Mouse (Mus musculus): ENCODE measurements around the gene Errfi1. TPM values are rescaled to one million over a fixed set of nuclear protein-coding genes. Genes with fewer than 3 reads are reported as not detected.
"Not testable (repeated sequence)": the region's sequence is repeated elsewhere in the genome, so short reads cannot be mapped to it uniquely, and the experiment has no call there.

Errfi1 gene
- polyA plus RNA-seq, 3 experiments from 2014 or later: 3.2 to 4.5 (median 3.6) TPM

DNA sequence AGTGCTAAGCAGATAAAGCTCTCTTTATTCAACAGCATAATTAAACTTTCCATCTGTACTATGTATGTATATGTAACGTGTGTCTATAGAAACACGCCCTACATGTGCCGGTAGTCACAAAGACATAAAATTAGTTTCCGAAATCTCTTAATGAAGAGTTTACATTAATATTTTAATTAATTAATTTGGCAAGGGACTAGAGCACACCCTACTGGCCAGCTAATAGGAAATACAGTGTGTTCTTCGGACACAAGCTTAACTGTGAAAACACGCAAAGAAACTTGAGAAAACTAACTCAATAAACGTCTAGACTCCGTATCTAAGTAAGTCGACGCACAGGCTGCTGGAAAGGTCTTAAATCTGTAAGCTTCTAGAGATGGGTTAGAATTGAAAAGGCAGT lies 3.8 kb upstream of the Errfi1 start:
- ATAC-seq: no peak

DNA sequence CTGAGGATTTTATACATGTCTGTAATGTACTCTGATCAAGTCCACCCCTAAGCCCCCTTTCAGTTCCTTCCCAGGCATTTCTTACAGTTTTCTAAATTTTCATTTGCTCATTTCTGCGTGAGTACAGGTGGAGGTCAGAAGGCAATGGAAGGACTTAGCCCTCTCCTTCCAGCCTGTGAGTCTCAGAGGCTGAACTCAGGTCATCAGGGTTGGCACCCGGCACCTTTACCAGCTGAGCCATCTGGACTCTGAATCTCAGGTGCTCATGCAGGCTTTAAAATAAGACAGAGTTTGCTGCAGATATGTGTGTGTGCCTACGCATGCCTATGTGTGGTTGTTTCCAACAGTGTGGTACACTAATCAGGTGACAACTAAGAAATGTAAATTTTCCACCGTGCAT lies 2.8 kb upstream of the Errfi1 start:
- no peak for ATAC-seq

DNA sequence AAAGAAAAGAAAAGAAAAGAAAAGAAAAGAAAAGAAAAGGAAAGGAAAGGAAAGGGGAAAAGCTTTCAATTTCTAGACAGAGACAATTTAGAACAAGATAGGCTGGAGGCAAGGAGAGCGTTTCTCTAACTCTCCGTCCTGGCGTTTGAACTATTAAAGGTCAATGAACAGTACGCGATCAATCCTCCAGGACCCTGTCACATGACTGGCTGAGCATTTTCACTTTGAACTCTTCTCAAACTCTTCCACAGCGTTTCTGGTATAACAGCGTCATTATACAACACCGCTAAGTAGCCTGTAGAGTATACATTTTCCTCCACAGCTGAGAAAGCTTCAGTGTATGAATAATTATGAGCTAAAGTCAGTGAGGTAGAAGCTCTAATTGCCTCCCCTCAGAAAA lies 1.7 kb upstream of the Errfi1 start:
- ATAC-seq: no peak

DNA sequence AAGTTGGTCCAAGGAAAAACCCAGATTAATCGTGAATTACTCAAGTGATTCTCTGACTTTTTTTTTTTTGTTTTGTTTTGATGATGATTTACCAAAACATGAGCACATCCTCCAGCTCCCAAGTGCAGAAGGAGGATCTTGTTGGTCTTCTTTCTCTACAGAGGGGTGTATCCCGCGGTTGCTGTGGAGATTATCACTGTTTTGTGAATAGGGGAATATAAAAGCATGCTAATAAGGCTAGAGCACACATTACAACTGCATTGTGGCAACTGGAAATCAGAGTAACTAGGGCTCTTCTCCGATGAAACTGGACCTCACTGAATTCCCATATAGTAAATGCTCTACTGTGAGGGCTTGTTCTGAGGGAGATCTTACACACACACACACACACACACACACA lies 1.2 kb upstream of the Errfi1 start:
- no peak for ATAC-seq

DNA sequence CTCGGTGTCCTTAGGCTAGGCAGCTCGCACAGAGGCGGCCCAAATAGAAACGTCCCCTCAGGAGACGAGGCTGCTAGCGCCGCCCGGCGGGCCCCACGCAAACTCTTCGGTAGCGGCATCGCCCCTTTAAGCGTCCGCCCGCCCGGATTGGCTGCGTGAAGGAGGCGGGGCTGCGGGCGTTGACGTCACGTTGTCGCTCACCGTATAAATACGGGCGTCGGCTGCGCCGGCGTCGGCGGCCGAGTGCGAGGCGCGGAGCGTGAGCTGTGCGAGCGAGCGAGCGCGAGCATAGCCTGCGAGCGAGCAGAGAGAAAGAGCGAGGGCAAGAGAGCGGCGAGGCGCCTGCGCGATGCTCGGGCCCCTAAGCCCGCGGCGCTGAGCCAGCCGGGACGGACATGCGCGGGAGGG lies 1.1 kb downstream of the Errfi1 start:
- peak; percentile 91 for ATAC-seq

DNA sequence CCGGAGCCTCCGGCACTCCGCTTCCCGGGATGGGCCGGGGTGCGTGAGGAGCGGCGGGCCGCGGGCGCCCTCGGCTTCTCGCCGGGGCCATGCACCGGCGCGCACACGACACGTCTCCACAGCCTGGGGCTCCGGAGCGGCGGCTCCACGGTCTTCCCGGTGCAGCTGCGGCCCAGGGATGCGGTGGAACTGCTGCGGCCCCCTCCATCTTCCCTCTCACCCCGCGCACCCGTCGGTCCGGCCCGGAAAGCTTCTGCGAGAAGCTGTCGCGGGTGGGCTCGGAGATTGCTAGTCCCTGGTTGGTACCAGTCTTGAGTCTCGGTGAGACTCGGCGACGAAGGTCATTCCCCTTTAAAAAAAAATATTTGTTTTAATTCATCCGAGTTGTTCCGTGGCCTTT lies 1.6 kb downstream of the Errfi1 start:
- peak; percentile 22 for ATAC-seq

DNA sequence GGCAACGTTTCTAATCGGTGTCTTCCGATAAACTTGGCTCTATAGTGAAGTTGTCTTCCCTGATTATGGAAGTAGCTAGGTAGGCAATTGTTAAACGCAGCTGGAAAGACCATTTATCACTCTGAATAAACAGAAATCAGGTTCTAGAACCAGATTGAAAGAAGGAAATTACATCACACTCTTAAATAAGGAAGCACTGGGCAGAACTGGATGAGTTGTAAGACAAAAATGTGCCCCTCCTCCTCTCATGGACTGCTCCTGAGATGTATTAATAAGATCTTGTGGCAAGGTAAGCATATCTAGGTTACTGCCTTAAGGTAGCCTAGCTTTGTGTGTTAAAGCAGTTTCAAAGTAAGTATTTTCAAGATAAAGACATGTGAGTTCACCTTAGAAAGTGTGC lies 6.8 kb downstream of the Errfi1 start:
- no peak for ATAC-seq

DNA sequence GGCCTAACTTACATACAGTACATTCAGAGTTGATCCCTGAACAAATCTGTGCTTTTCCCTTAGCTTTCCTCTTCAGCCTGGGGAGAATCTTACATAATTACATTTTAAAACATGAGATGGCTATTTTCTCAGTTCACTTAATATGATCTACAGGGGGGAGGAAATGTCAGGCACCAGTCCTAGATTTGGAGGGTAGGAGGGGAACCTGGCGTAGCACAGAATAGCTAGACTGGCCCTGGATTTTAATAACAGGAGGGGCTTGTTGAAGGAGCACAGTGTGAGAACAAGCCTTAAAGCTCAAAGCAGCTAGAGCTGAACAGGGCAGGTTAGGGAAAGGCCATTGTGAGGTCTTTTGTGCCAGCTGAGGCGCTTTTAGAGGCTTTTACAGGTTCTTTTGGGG lies 7.4 kb downstream of the Errfi1 start:
- ATAC-seq: no peak

DNA sequence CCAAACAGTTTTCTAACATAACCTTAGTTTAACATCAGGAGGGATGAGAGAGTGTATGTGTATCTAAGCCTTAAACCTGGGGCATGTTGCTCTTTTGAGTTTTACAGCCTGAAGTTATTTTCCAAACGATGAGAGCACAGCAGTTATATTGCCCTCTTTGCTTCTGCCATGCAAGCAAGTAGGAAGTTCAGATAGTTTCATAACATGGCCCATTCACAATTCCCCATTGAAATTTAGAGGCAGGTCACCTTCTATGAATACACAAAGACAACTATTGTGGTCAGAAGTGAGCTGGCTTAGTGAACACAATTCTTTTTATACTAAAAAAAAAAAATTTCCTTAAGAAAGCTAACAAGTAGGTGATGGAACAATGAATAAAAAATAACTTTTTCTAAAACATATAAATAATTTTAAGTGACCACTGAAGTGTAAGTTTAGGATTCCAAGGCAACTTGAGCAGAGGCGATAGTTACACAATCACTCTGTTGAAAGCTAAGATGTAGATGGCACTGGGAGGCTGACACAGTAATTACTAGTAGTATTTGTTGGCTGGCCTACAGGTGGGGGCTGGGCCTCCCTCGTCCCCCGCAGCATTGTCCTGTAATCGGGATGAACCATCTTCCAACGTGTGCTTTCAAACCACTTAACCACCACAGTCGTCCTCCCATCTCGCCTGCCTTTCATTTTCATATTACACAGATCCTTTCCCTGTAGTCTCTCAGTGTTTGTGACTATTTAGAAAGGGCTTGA lies 9.1 kb downstream of the Errfi1 start:
- no peak for ATAC-seq

DNA sequence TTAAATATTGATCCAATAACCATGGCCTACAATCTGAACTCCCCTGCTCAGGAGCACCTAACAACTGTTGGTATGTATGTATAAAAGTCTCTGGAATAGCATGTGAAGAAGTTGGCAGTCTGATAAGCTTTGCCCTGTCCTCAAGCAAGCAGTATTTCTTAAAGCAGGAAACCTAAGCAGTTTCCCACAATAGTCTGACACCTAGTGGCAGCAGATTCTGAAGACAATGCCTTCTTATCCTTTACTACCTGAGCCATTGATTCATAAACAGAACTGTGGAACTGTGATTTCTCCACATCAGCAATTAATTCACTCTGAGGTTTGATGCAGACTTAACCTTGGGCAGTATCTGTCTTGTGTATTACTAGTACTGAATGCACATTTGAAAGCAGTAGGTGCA lies 11.7 kb downstream of the Errfi1 start:
- ATAC-seq: no peak

DNA sequence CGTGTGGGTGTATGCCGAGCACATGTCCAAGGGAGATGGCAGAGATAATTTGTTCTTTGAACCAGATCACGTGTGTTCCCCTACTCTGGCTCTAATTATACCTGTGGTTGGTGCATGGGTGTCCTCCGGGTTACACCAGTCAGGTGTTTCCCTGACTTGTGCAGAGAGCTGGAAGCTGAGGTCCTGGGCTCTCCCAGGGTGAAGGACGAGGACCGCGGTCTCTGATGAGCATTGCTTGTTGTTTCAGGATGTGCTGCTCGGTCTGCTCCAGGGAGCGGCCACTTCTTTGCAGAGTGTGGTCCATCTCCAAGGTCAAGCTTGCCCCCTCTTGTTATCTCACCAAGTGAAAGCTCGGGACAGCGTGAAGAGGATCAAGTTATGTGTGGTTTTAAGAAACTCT lies 12.3 kb downstream of the Errfi1 start:
- no peak for ATAC-seq

DNA sequence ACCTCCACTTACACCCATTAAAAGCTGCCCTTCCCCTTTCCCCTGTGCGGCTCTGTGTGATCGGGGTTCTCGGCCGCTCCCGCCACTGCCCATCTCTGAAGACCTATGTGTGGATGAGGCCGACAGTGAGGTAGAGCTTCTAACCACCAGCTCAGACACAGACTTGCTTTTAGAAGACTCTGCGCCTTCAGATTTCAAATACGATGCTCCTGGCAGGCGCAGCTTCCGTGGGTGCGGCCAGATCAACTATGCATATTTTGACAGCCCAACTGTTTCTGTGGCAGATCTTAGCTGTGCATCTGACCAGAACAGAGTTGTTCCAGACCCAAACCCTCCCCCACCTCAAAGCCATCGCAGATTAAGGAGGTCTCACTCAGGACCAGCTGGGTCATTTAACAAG lies 12.8 kb downstream of the Errfi1 start:
- ATAC-seq: no peak

DNA sequence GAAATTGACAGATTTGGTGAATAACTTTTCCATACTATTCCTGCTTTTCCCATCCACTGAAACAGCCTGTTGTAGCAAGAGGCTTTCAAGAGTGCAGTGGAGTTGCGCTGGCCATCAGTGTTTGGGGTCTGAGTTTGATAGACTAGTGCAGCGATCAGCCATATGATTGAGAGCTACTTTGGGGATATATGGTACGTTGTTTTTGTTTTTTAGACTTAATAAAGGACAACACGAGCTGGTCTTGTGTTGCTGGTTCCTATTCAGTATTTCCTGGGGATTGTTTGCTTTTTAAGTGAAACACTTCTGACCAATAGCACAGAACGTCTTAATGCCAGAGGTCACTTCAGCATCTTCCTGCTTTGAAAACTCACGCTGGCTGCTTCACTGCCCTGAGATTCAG lies 14.4 kb downstream of the Errfi1 start:
- no peak for ATAC-seq

DNA sequence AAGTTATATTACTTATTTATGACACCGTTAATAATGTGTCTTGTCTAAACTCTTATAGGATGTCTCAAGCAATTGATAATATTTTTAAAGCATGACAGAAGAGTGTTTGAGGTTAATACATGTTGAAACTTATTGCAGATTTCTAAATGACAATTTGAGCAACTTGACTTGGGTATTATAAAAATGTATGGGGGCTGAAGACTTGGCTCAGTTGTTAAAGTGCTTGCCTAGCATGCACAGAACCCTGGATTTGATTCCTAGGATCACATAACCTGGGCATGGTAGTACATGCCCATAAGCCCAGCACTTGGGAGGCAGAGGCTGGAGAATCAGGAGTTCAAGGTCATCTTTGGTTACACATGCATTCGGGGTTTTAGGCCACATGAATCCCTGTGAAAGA lies 15.1 kb downstream of the Errfi1 start:
- ATAC-seq: no peak

DNA sequence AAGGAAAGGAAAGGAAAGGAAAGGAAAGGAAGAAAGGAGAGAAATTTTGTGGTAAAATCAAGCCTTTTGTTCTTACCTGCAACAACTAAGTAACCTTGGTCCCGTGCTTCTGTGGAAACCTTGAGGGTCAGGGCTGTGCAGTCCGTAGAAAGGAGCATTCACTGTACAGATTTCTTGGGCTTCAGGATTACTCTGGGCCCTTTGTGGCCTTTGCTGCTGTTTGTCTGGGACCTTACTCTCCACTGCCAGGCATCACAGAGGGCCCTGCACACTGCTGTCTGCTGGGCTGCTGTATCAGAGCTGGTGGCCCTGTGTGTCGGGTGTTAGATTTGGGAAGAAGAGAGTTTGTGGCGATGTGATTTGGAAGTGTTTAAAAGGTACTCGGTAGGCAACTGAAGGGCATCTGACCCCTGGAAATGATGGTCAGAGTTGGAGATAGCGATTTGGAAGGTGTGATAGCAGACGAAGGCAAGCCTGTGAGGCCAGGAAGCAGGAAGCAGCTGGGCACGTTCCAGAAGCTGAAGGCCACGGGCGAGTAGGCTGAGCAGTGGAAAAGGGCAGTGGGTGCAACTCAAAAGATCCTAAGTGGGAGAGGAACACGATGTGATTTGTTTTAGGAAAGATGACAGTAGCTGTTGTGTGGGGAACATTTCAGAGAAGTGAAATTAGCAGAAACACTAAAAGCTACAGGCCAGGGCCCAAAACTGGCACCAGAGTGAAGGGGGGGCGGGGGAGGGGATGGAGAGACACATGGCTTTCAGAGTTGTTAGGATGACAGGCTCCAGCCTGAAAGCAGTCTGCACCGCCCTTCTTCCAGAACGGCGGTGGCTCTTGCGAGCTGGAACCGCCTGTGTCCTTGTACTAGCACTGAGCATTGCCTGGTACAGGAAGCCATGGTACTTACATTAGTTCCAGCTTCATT lies 15.8 kb downstream of the Errfi1 start:
- ATAC-seq: no peak

DNA sequence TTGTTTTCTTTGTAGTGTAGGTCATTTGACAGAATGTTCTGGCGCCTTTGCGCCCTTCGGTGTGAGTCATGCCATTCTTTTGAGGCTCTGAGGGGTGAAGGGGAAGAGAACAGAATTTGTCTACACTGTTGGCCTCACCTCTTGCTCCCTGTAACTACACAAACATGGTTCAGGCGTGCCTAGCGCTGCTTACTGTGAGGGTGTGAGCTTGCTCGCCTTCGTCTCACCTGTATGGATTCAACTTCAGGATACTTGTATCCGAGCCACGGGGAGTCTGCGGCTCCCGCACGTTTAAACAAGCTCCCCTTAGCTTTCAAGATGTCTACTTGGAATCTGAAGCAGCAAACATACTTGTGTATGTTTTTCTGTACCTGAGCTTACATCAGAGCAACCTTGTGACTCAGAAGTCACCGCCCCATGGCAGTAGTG lies 17.3 kb downstream of the Errfi1 start:
- no peak for ATAC-seq

DNA sequence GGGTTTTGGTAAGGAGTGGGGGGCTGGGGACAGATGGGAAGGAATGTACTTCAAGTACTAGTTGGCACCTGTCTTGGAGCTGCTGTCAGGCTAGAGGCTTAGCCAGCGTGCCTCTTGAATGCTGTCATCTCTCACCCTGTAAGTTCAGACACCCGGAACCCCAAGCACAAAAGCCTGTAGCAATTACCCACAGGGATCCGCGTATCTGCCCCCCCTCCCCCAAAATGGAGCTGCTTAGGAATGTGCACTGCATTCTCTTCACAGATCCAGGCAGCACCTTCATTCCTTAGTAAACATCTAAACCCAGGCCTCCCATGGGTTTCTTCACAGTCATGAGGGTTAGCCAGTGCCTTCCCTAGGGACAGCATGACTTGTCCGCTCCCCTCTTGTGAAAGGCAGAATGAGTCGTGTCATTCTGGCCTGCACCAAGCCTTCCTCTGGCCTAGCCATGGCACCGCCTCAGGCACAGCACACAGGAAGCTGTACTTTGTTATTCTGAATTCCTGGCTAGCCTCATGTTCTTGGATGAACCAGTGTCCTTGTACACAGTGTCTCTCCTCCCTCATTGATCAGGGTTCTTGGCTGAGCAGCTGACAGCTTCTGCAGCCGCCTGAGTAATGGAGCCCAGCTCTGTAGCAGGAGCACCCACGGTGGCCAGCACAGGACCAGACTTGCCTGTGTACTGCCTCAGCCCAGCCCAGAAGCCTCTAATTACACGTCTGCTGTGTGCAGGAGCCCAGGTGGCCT lies 17.8 kb downstream of the Errfi1 start:
- no peak for ATAC-seq

DNA sequence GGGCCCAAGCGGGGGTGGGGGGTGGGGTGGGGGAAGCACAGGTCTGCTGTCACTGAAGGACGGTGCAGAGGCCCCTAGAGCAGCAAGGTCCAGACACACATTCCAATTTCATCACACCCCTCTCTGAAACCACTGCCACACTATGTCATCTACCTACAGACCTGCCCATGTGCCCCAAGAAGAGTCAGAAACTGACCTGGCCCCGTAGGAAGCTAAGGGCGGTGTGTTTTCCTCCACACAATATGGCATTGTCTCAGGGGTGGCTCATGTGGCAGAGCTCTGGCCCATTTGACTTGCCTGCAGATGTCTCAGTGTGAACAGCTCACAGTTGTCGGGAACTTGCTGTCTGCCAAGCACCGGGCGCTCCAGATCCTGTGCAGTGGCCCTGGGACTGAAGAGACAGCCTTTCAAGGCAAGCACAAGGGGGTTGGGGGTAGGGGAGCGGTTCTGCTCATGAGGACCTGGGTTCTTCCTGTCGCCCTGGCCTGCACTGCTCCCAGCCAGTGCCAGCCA lies 18.5 kb downstream of the Errfi1 start:
- no peak for ATAC-seq

DNA sequence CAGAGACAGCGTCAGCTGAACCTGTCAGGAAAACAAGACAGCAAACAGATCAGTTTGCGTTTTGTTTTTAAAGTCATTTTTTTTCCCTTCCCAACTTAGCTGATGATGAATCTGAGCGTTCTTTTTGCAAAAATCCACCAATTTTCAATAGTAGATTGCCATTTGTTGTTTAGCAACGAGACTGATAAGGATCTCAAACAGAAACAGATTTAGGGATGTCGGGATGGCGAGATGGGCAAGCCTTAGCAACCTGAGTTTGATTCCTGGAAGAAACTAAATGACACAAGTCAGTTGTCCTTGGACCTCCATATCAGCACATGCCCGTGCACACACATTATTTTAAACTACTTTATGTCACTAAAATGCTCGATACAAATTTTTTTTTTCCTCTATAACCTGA lies 19.0 kb downstream of the Errfi1 start:
- ATAC-seq: no peak

DNA sequence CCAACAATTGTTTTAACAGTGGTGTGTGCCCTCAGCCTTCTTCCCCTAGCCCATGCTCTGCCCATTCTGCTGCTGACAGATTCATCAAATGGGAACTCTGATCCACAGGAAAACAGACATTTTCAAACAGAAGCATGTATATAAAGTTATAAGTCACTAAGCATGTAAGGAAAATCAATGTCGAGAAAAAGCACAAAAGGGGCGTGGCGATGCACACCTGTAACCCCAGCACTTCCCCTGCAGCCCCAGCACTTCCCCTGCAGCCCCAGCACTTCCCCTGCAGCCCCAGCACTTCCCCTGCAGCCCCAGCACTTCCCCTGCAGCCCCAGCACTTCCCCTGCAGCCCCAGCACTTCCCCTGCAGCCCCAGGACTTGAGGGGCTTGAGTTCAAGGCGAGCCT lies 20.7 kb downstream of the Errfi1 start:
- ATAC-seq: not testable (repeated sequence)

DNA sequence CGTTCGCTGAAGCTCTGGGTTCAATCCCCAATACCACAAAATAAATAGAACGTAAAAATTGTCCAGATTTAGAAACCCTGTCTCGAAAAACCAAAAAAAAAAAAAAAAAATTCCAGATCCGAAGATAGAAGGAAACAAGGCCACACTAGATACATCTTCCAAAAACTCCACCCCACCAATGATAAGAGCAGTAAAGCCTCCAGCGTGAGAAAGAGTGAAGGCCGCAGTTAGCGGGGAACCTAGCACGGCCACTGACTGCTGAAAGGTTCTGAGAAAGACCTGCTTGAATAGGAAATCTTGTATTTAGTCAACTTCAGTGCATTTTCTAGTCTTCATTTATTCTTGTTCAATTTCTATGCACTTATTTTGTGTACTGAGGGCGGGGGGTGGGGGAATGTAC lies 21.7 kb downstream of the Errfi1 start:
- ATAC-seq: no peak

DNA sequence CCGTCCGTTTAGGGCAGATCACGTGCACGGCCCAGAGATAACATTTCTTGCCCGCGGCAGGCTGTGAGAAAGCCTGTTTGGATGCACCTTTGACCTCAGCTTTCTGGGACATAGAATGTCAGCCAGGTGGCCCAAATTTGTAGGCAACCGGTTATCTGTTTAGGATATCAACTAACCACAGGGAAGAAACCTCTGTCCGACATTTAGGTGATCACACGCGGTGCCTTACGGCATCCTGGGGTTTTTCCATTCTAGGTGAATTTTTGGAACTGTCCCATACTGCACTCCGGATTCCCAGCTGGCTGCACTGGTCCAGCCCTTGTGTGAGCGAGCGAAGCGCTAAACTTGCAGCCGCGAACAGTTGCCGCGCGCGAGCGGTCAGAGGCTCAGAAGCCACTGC lies 25.9 kb downstream of the Errfi1 start:
- no peak for ATAC-seq

DNA sequence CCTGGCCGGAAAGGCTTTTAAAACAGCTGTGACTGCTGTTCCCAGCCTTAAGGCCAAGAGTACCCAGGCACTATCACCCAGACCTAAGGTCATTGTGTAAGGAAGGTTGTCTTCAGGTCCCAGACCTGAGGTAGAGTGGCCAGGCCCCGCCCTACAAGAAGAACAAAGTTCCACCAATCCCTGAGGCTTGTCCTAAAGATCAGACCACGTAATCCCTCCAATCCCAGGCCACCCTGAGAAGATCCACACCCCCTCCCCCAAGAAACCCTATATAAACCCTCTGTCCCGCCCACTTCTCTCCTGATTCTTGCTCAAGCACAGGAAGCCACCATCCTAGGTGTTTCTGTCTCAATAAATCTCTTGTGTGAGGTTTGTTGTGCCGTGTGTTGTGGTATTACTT lies 26.6 kb downstream of the Errfi1 start:
- ATAC-seq: no peak
